26 mouse cellular contexts compared by ENCODE assay signal in the genomic region with DNA sequence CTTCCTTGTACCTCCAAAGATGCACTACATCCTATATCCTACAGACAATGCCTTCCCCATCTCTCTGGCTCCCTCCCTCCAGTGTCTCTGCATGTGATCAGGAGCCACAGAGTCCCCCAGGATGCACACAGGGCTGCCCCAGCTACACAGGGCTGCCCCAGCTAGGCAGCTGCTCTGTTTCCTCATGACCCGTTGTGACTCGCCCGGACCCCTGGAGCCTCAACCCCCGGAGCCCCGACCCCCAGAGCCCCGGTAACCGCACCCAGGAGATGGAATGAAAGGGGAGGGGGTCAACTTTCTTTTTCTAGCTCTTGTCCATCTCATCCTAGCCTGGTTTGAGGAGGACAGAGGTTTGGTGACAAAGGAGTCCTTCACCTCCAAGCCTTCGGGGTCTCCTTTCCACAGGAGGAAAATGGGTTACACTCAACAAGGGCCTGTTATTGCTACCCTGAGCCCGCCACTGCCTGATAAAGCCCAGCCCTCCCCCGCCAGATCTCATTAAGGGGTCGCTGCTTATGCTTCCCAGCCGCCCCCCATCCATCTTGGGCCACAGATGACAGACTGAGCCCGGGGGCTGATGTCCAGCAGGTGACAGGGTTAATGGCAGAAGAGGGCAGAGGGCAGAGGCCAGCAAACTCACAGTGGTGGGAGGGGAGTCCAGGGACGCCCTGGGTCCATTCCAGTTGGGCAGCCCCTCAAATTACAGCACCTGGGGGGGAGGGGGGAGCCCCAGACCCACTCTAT. TPM values are rescaled to one million over a fixed set of nuclear protein-coding genes. Genes with fewer than 3 reads are reported as not detected.
DNase-seq lines count a peak whose midpoint lies in the region; ATAC-seq lines count a peak whose summit lies in the region.
"Had no signal": no experiment of that assay in that cellular context is flagged by ENCODE, and none has a peak within 500 bp of the region (broad histone marks: within the 10 kb centered on the region; RNA-seq: fewer than 3 reads in every experiment).

No protein-coding gene starts in this region.

- no peak overlapping the region for H3K4me3 ChIP-seq in heart, embryonic 10.5 days
- no peak overlapping the region for H3K4me3 ChIP-seq in midbrain, embryonic 12.5 days
- H3K4me3 ChIP-seq in midbrain, embryonic 14.5 days (replicated peaks; ENCODE audit: low read depth, low read length) = no peak overlapping the region
- H3K4me3 ChIP-seq in limb, embryonic 12.5 days (replicated peaks) = no peak overlapping the region
- H3K4me3 ChIP-seq: embryonic facial prominence, embryonic 15.5 days; left cerebral cortex, adult 2 months; liver, embryonic 15.5 days had no signal

- H3K9me3 ChIP-seq in heart, embryonic 10.5 days = no peaks in the 10 kb centered on the region
- H3K9me3 ChIP-seq in midbrain, embryonic 12.5 days = no peaks in the 10 kb centered on the region
- H3K9me3 ChIP-seq in midbrain, embryonic 14.5 days (ENCODE audit: control insufficient read depth, low read length) = no peaks in the 10 kb centered on the region
- H3K9me3 ChIP-seq in limb, embryonic 12.5 days = no peaks in the 10 kb centered on the region
- H3K9me3 ChIP-seq: embryonic facial prominence, embryonic 15.5 days; liver, embryonic 15.5 days had no signal

- peak overlapping the region; percentile 47 for H3K27ac ChIP-seq in heart, embryonic 10.5 days
- peak overlapping the region; percentile 86; the same call in 1 of the 2 replicates for H3K27ac ChIP-seq in midbrain, embryonic 12.5 days (replicated peaks)
- H3K27ac ChIP-seq in midbrain, embryonic 14.5 days (replicated peaks; ENCODE audit: low read depth, low read length) = no peak overlapping the region
- H3K27ac ChIP-seq in limb, embryonic 12.5 days = no peak overlapping the region
- H3K27ac ChIP-seq: embryonic facial prominence, embryonic 15.5 days; left cerebral cortex, adult 2 months; liver, embryonic 15.5 days; macrophage; stomach, postnatal 0 days had no signal

- peaks cover 20% of the 10 kb centered on the region for H3K4me1 ChIP-seq in heart, embryonic 10.5 days
- peaks cover 36% of the 10 kb centered on the region for H3K4me1 ChIP-seq in midbrain, embryonic 12.5 days
- peaks cover 11% of the 10 kb centered on the region for H3K4me1 ChIP-seq in midbrain, embryonic 14.5 days (ENCODE audit: control insufficient read depth, insufficient read depth, low read length)
- peaks cover 3% of the 10 kb centered on the region; the same call in 1 of the 2 replicates for H3K4me1 ChIP-seq in limb, embryonic 12.5 days (replicated peaks)
- H3K4me1 ChIP-seq: embryonic facial prominence, embryonic 15.5 days; liver, embryonic 15.5 days had no signal

- ATAC-seq in midbrain, embryonic 12.5 days (ENCODE audit: low FRiP score, low read depth) = no peak
- no peak for ATAC-seq in midbrain, embryonic 14.5 days (ENCODE audit: low FRiP score, low TSS enrichment)
- ATAC-seq in limb, embryonic 12.5 days (ENCODE audit: insufficient number of reproducible peaks, insufficient read depth, low FRiP score, low TSS enrichment, low read depth) = no peak
- no peak for ATAC-seq in CD4-positive, CD25-positive, alpha-beta regulatory T cell, adult 4 months
- ATAC-seq: activated CD4-positive, CD25-positive, alpha-beta regulatory T cell, adult 4 months; intestine, postnatal 0 days had no signal

- 55% methylated on average over 14 of the region's 14 CpGs for WGBS in heart, embryonic 10.5 days
- 51% methylated on average over 14 of the region's 14 CpGs for WGBS in midbrain, embryonic 12.5 days
- 48% methylated on average over 14 of the region's 14 CpGs for WGBS in midbrain, embryonic 14.5 days
- WGBS in limb, embryonic 12.5 days = 19% methylated on average over 14 of the region's 14 CpGs

- no peak overlapping the region for H3K4me2 ChIP-seq in midbrain, embryonic 12.5 days (replicated peaks)
- no peak overlapping the region for H3K4me2 ChIP-seq in midbrain, embryonic 14.5 days (ENCODE audit: low read length)
- H3K4me2 ChIP-seq in limb, embryonic 12.5 days = no peak overlapping the region
- H3K4me2 ChIP-seq: embryonic facial prominence, embryonic 15.5 days; liver, embryonic 15.5 days had no signal

- H3K27me3 ChIP-seq in heart, embryonic 10.5 days (ENCODE audit: insufficient read depth, poor library complexity, severe bottlenecking) = peaks cover 4% of the 10 kb centered on the region; the same call in 1 of the 2 replicates
- no peaks in the 10 kb centered on the region for H3K27me3 ChIP-seq in midbrain, embryonic 12.5 days
- no peaks in the 10 kb centered on the region for H3K27me3 ChIP-seq in midbrain, embryonic 14.5 days (ENCODE audit: control insufficient read depth, insufficient read depth, low read length)
- no peaks in the 10 kb centered on the region for H3K27me3 ChIP-seq in limb, embryonic 12.5 days
- H3K27me3 ChIP-seq: embryonic facial prominence, embryonic 15.5 days had no signal

- no peaks in the 10 kb centered on the region for H3K36me3 ChIP-seq in heart, embryonic 10.5 days
- H3K36me3 ChIP-seq in midbrain, embryonic 12.5 days = no peaks in the 10 kb centered on the region
- H3K36me3 ChIP-seq in midbrain, embryonic 14.5 days (ENCODE audit: control insufficient read depth, insufficient read depth, low read length) = no peaks in the 10 kb centered on the region
- no peaks in the 10 kb centered on the region for H3K36me3 ChIP-seq in limb, embryonic 12.5 days
- H3K36me3 ChIP-seq: embryonic facial prominence, embryonic 15.5 days; liver, embryonic 15.5 days had no signal

- H3K9ac ChIP-seq in midbrain, embryonic 12.5 days (replicated peaks) = no peak overlapping the region
- no peak overlapping the region for H3K9ac ChIP-seq in midbrain, embryonic 14.5 days (replicated peaks; ENCODE audit: low read length)
- 0 out of 2 replicates have a peak overlapping the region, but pooled peaks have one; percentile 12 for H3K9ac ChIP-seq in limb, embryonic 12.5 days (replicated peaks)
- H3K9ac ChIP-seq: embryonic facial prominence, embryonic 15.5 days; liver, embryonic 15.5 days had no signal

- no peak for DNase-seq in heart, embryonic 10.5 days (ENCODE audit: low spot score)
- no peak for DNase-seq in heart, postnatal 4 days
- DNase-seq in midbrain, embryonic 14.5 days = no peak
- peak; percentile 72 for DNase-seq in embryo, embryonic 11 days
- DNase-seq in thymus, adult 18-20 months = no peak
- DNase-seq: adrenal gland, adult 8-10 months; B cell, adult 2 months; cerebellum, adult 11-12 months; cerebellum, postnatal 10 days; gastrocnemius, postnatal 36 days; kidney, postnatal 4 days; liver; right cerebral cortex, postnatal 14 days had no signal

RNA-seq across cellular contexts. Expression of a gene that starts 24.3 kb away (rescaled TPM):
- 68.3 and 84.3 TPM in 2 replicates for polyA plus RNA-seq in heart, embryonic 10.5 days (2016; fragmentation: Nextera tagmentation; extraction: Ambion mirVana)
- 10 to 100 TPM; 34.6 to 35.6 TPM for total RNA-seq in heart, postnatal 4 days (2021)
- polyA plus RNA-seq in midbrain, embryonic 12.5 days (2016; fragmentation: Nextera tagmentation; extraction: Ambion mirVana) = 107 and 116 TPM in 2 replicates
- polyA plus RNA-seq in midbrain, embryonic 14.5 days (2014; fragmentation: Nextera tagmentation; extraction: Ambion mirVana) = 85.2 and 90.2 TPM in 2 replicates
- polyA plus RNA-seq in limb, embryonic 12.5 days (2016; fragmentation: Nextera tagmentation; extraction: Ambion mirVana) = 87.8 and 89.6 TPM in 2 replicates
- 100 to 1,000 TPM in 1 of 2 experiments, 10 to 100 TPM in 1; 82.3 to 119 TPM for polyA plus RNA-seq in CD4-positive, CD25-positive, alpha-beta regulatory T cell, adult 4 months (2017; shearing (Covaris generic))

RNA-seq across cellular contexts. Expression of a gene that starts 35.9 kb away (rescaled TPM):
- 0.90 and 1.5 TPM in 2 replicates for polyA plus RNA-seq in heart, embryonic 10.5 days (2016; fragmentation: Nextera tagmentation; extraction: Ambion mirVana)
- total RNA-seq in heart, postnatal 4 days (2021) = under 1 TPM; 0.32 to 0.36 TPM
- polyA plus RNA-seq in midbrain, embryonic 12.5 days (2016; fragmentation: Nextera tagmentation; extraction: Ambion mirVana) = 0.55 and 0.68 TPM in 2 replicates
- 0.16 and 0.24 TPM in 2 replicates for polyA plus RNA-seq in midbrain, embryonic 14.5 days (2014; fragmentation: Nextera tagmentation; extraction: Ambion mirVana)
- 0.84 and 1.1 TPM in 2 replicates for polyA plus RNA-seq in limb, embryonic 12.5 days (2016; fragmentation: Nextera tagmentation; extraction: Ambion mirVana)
- 1 to 10 TPM in 1 of 2 experiments, under 1 TPM in 1; 0.48 to 1.5 TPM for polyA plus RNA-seq in CD4-positive, CD25-positive, alpha-beta regulatory T cell, adult 4 months (2017; shearing (Covaris generic))
- total RNA-seq: gastrocnemius, postnatal 36 days; layer of hippocampus, postnatal 10 days; left cerebral cortex, adult 2 months; left cerebral cortex, postnatal 36 days had no signal
- polyA plus RNA-seq: cortical plate, adult 2 months; macrophage had no signal

RNA-seq across cellular contexts. Expression of a gene that starts 42.3 kb away (rescaled TPM):
- polyA plus RNA-seq in heart, embryonic 10.5 days (2016; fragmentation: Nextera tagmentation; extraction: Ambion mirVana) = 86.6 and 90.1 TPM in 2 replicates
- 10 to 100 TPM; 51.2 to 52.7 TPM for total RNA-seq in heart, postnatal 4 days (2021)
- polyA plus RNA-seq in midbrain, embryonic 12.5 days (2016; fragmentation: Nextera tagmentation; extraction: Ambion mirVana) = 36.1 and 43.0 TPM in 2 replicates
- polyA plus RNA-seq in midbrain, embryonic 14.5 days (2014; fragmentation: Nextera tagmentation; extraction: Ambion mirVana) = 6.5 and 16.0 TPM in 2 replicates
- polyA plus RNA-seq in limb, embryonic 12.5 days (2016; fragmentation: Nextera tagmentation; extraction: Ambion mirVana) = 78.1 and 88.3 TPM in 2 replicates
- polyA plus RNA-seq in CD4-positive, CD25-positive, alpha-beta regulatory T cell, adult 4 months (2017; shearing (Covaris generic)) = not detected
- polyA plus RNA-seq: activated CD4-positive, CD25-positive, alpha-beta regulatory T cell, adult 4 months had no signal

RNA-seq across cellular contexts. Expression of a gene that starts 51.8 kb away (rescaled TPM):
- 69.3 and 72.6 TPM in 2 replicates for polyA plus RNA-seq in heart, embryonic 10.5 days (2016; fragmentation: Nextera tagmentation; extraction: Ambion mirVana)
- 10 to 100 TPM; 10.6 to 16.7 TPM for total RNA-seq in heart, postnatal 4 days (2021)
- polyA plus RNA-seq in midbrain, embryonic 12.5 days (2016; fragmentation: Nextera tagmentation; extraction: Ambion mirVana) = 14.6 and 16.4 TPM in 2 replicates
- polyA plus RNA-seq in midbrain, embryonic 14.5 days (2014; fragmentation: Nextera tagmentation; extraction: Ambion mirVana) = 18.9 and 20.9 TPM in 2 replicates
- 18.4 and 19.7 TPM in 2 replicates for polyA plus RNA-seq in limb, embryonic 12.5 days (2016; fragmentation: Nextera tagmentation; extraction: Ambion mirVana)
- 10 to 100 TPM; 28.5 to 48.5 TPM for polyA plus RNA-seq in CD4-positive, CD25-positive, alpha-beta regulatory T cell, adult 4 months (2017; shearing (Covaris generic))

Comparison
In these comparisons a context has a peak if more than half of its experiments do, and no peak if none do; other contexts are left out.
1. H3K27ac ChIP-seq: peak in heart, embryonic 10.5 days (single experiment) and midbrain, embryonic 12.5 days (single experiment); none in midbrain, embryonic 14.5 days (single experiment) and limb, embryonic 12.5 days (single experiment).